Mouse (Mus musculus) gonadal fat pad, adult 2 months (tissue): ENCODE data around the gene Dock10. TPM values are rescaled to one million over a fixed set of nuclear protein-coding genes. Genes with fewer than 3 reads are reported as not detected.
"Not testable (repeated sequence)": the region's sequence is repeated elsewhere in the genome, so short reads cannot be mapped to it uniquely, and the experiment has no call there.

ENCODE experiments used
- DNase-seq: peaks from one replicate; pipeline ENCODE4 v3.0.0-alpha.2; 2012; ENCODE audit warnings: low read depth
- polyA plus RNA-seq: library from polyadenylated mRNA; depleted of rRNA; stranded (reverse); fragments of >200 nt; gene quantifications from 2 replicates; pipeline ENCODE4 v1.2.3, GENCODE M21; 2012; rRNA removed

Dock10 gene
- polyA plus RNA-seq, result 4.5 and 5.2 TPM in 2 replicates

DNA sequence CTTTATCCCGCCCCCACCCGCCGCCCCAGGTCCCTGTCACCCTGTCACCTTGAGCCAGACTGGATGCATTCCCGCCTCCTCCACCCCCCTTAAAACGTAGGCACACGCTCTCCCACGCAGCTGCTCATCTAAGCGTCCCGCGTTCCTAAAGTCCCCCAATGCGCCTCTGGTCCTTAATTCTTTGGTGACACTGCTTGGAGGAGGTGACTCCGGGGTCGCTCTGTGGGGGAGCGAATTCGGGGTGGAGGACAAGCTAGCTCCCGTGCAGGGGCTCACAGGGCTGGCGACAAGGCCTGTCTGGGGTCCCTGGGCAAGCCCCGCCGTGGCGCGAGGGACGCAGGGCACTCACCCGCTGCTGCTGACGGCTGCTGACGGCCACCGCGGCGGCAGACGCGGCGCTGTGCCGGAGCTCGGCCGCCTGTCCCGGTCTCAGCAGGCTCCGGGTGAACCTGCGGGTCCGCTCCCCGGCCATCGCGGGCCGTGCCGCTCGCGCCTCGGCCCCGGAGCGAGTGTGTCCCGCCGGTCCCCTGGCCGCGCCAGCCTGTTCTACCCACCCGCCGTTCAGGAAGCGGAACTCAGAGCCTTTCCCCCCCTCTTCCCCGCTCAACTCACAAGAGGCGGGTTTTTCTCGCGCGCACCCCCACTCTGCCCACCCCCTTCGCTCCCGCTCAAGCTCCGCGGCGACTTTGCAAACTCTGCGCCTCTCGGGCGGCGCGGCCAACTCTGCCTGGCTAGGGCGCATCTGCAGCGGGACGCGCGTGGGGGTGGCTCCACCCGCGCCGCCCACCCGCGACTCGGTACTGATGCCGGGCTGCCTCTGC, at the start of gene Dock10:
Gene Dock10, minus strand, starts transcription at position 551 of the 821 bp plus-strand sequence.
- DNase-seq, result no peak

DNA sequence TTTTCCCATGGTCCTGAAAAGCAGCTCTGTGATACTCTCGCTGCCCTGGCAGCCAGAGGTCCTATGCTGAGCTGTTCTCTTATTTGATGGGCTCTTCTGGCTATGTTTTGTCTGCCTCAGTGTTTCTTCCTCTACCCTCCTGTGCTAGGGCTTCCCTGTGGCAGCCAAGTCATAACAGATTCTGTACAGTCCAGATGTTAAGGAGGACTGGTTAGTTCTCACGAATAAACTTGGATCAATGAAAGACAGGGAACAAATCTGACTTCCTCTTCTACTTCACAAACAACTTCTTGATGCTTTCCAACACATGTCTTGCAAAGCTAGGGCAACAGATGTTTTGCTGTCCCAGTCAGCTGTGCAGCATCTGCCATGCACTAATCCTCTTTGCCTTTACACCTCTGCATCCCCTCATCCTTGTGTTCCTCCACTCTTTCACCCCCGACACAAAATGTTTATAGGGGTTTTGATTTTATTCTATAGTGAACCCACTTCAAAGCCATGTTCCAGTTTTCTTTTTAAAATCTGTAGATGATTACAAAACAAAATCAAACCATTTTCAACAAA, 48.6 kb upstream of the Dock10 start:
- no peak for DNase-seq

DNA sequence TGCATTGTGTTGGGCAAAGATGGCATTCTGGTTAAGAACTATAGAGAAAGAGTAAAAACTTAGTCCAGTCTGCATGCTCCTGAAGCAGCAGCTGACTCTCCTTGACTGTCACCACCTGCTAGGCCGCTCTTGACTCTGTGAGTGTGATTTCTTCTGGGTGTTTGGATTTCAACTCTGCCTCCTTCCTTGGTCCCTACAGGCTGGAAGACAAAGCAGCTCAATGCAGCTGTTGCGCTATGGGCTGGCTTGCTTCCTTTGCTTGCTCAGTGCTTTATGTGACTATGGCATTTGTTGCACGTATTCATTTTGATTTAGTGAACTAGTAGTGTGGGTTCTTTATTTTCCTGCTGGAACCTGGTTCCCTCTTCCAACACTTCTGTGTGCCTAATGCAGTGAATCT, 43.7 kb upstream of the Dock10 start:
- no peak for DNase-seq

DNA sequence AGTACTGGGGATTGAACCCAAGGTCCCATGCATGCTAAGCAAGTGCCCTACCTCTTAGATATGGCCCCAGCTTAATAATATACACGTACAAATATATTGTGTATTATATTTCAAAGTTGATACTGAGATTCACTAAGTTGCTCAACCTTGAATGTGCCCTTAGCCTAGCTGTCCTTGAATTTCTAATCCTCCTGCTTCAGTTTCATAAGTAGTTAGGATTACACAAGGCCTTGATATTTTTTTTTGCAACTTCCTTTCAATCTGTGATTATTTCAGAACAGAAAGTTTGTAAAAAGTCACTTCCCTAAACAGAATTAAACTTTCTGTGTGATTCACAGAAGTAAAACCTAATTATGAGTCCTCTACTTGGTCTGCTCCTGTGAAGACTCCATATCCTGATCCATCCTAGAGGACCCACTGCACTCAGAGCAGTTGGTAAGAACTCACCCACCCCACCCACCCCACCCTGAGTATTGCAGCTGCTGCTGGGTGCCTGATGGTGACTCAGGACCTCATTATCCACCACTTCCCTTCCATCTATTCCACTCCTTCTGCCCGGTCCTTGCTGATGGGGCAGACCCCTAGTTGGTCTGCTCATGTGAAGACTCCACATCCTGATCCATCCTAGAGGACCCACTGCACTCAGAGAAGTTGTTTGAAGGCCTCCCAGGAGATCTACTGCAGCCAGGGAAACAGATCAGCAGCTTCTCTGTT, 26.9 kb upstream of the Dock10 start:
- DNase-seq, result no peak

DNA sequence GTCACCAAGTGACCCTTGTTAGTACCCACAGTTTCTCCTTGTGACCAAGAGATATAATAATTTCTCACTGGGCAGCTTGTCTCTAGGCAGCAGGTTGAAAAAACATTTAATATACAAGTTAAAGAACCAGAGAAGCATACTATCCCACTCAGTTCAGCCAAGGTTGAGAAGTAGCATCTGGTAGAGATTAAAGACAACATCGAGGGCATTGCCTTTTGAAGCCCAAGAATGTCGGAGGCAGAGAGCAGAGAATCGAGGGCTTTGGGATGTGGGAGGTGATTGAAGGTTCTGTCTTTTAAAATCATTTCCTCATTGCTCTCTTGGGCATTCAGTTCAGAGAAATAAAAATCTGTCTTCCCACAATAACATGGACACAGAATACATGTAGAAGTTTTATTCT, 25.8 kb upstream of the Dock10 start:
- no peak for DNase-seq

DNA sequence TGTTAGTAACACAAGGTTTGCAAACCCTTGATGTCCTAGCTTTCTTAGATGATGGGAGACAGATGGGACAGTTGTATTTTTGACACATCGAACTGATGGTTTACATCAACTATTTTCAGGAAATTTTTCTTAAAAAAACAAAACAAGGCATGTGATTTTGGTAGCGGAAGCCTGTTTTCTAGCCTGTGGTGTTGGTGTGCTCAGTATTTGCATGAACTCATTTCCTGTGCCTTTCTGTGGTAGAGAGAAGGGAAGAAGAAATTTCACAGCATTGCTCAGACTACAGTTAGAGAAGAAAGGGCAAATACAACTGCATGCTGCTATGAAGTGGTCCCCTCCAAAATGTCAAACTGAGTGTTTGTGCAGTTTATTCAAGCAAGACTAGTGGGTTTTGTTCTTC, 7.2 kb upstream of the Dock10 start:
- no peak for DNase-seq

DNA sequence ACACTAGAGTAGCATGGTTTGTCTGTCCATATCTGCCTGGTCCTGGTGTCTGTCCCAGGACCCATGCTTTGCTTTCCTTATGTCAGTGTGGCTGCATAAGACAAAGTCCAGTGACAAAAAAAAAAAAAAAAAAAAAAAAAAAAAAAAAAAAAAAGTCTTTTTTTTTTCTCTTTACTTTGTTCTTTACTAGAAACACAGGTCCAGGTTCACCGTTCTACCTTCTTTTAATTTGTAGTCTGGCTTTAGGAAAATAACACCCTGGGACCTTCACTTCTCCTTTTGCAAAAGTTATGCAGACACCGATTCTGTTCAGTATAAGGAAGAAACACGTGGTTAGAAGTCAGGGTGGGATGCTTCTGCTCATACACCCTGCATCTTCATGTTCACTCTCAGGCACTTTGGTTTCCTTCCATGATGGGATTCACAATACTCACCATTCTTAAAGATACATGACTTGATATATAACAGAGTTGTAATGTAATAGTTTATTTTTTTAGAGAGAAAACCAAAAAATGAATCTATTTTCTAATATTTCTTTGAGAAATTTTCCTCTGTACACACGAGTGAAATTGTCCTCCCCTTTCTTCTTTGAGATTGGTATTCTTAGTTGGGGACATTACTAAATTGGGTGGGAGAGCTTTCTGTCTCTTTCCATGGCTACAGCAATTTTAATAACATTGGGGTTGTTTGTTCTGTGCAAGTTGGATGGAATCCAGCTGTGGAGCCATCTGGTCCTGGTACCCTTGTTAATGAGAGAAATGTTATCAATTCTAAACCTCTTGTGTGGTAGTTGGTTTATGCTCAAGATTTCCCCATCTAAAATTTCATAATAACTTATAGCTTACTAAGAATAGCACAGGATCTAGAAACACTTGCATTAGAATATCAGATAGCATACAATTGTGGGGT, 5.0 kb upstream of the Dock10 start:
- DNase-seq, result no peak

DNA sequence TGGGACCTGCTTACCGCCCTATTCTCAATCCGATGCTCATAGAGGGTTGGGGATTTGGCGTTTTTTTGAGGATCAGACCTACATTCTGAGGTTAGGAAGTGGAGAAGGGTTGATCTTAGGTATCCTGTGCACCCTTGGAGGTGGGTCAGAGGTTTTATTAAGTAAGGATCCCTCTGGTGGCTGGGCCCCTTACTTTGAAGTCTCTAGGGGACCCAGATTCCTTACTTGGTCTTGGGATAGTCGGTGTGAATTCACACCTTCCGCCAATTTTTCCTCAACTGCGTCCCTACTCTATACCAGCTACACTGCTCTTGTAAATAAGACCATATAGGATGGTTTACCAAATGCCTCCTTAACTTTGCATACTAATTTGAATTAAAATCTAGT, 464 bp upstream of the Dock10 start:
- DNase-seq, result no peak

DNA sequence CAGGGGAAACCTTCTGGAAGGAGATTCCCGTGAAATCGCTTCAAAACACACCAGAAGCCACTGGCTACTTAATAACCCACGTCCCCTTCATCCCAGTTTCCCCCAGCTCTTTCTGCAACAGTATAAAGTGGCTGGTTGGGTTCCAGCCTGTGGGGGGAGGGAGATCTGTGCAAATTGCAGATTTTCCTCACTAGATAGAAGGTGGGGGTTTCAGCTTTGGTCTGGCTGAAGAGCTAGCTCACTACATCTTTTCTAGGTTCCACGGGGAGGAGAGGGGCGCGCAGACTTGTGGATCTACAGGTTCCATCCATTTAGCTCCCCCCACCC, 714 bp downstream of the Dock10 start:
- DNase-seq, result no peak

DNA sequence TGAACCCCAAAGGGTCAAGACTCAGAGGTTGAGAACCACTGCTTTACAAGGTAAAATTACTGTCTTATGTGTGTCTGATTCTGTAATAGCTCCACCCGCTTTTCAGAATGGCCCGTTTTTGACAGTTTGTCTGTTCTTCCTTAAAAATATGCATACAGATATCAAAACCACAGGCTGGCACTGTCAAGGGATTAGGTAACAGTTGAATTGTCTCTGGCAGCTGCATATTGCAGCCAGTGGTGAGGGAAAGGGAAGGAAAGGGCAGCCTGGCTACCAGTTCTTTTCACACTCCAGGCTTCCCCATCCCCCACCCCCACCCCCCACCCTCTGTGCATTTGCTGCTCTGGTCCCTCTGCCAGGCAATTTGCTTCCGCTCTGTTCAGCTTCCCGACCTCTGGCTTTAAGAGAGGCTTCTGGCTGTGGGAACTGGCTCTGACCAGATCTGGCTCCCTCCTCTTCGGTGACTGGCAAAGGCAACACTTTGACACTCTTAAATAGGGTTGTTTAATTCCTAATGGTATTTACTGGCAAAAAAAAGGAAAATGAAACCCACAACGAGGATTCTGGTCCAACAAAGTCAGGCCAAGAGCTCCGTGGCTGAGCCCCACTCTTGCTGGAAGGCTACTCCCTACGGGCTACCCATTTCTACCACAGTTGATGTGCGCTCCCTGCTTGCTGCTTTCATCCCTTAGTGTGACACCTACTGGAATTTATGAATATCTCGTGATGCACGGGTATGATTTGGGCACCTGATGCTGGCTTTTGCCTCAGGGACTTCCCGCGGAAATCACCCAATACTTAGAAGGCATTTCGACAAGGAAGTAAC, 1.3 kb downstream of the Dock10 start:
- no peak for DNase-seq

DNA sequence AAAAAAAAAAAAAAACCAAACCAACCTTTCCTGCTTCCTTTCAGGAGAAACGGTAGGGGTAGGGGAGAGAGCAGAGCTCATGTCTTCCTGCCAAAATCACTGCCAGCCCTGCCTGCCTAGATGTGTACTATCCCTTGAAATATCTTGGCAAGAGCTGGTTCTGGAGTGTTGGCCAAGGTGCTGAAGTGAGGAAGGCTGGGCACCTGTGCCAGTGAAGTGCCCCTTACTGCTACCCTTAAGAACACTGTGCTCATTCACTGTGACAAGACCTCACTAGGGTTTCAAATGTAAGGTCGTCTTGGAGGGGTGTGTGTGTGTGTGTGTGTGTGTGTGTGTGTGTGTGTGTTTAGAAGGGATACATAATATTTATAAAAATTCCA, 2.3 kb downstream of the Dock10 start:
- no peak for DNase-seq

DNA sequence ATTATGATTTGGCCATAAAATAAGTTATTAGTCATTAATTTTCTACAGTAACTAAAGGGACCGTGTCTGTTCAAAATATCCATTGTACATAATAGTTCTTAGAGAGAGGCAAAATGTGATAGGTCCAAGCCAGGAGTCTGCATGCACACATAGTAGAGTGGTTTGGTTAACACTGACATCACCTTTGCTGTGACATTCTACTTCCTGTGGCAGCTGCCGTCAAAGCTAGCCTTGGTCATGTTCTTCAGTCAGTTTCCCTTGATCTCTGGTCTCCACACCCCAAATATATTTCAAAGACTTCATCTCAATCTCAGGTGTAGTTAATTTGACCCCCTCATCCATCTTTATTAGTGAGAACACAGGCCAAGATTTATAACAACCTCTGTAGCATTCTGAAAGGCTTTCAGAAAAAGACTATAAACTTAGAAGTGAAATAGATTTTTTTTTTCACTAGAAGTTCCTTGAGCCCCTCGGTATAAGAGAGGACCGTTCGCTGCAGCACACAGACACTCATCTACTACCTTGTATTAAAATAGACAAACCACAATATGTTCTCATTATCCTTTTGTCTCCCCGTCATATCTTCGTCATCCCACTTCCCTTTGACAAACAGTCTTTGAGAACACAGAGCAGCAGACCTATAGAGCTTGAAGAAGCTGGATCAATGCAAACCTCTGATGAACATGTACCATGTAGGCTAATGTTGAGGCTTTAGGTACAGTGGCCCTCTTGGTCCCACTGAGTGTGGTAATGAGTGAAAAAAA, 2.8 kb downstream of the Dock10 start:
- DNase-seq, result no peak

DNA sequence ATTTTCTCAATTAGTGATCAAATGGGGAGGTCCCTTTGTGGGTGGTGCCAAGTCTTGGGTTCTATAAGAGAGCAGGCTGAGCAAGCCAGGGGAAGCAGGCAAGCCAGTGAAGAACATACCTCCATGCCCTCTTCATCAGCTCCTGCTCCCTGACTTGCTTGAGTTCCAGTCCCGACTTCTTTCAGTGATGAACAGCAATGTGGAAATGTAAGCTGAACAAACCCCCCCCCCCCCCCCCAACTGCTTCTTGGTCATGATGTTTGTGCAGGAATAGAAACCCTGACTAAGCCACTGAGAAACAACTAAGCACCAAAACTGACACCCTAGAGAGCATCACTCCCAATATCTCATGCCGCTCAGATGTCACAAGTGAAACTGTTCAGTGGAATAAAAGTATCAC, 9.2 kb downstream of the Dock10 start:
- not testable (repeated sequence) for DNase-seq

DNA sequence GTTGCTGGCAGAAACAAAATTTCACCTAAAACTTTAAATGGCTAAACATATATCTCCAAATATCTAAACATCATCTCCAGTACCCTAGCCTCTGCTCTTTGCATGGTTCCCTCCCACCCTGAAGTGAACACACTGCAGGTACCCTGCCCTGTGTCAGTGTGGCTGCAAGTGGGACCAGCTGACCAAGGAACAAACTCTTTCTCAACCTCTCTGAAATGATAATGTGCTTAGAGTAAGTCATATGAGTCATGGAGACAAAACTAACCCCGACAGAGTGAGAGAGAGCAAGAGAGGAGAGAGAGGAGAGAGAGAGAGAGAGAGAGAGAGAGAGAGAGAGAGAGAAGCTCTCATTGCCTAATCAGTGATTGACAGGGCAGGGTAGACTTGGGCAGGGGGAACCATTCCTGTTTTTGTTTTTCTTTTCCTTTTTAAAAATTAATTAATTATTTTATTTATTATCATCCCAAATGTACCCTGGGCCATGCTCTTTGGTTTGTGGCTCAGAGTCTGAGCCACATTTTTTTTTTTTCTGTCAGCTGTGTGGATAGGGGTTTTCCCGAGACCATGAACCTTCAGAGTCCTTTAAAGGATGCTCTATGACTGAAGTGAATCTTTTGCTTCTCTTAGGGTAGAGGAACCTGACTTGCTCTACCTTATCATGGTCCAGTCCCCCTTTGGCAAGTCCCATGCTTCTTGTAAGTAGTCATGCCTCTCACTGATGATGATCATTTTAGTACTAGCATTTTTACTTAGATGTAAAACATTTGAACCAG, 11.4 kb downstream of the Dock10 start:
- no peak for DNase-seq

DNA sequence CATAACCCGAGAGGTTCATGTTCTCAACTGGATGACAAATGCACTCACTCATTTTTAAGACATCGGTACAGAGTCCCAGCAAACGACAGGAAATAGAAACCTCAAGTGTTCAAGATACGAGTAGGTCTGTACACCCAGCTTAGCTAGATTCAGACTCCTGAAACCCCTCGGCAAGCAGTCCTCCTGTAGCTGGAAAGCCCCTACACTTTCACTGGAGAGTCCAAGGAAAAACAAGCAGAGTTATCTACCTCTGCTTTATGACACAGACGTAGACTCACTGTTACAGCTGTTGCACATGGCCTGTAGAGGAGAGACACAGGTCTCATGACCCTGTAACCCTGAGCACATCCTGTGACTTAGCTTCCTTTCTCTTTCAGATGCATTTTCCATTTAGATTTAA, 12.1 kb downstream of the Dock10 start:
- no peak for DNase-seq

DNA sequence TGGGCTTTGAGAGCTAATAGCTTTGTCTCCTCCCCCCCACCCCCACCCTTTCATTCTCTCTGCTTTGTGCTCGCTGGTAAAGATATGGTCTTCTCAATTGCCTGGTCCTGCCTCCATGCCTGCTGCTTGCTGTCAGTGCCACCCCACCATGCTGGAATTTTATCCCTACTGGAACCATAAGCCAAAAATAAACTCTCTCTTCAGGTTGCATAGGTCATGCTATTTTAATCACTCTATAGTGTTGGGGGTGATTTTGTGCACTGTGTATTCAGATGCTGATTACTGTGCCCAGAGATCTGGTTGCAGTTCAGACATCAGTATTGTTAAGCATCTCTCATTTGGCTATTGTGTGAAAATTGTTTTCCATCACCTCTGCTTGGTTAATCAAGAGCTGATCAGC, 18.9 kb downstream of the Dock10 start:
- DNase-seq, result no peak

DNA sequence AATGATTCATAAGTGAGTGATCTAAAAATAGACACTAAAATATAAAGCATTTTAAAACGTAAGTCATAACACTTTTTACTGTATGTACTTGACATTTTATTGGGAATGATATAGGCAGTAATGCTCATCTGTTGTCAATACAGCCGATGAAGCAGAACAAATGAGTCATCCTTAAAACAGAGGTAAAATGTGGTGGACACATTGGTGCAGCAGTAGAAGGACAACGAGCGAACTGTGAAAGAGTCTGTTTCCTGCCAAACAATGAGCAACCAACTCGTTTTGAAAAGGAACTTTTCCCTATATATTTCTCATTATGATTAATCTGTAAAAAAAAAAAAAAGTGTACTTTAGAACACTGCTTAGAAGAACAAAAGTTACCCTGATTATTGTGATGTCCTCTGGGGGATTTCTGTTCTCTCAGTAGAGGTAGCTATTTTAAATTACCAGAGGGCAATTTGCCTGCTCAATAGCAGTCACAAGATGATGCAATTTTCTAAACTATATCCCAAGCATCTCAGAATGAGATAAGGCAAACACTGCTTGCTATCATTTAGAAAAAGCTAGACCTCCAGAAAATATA, 20.4 kb downstream of the Dock10 start:
- no peak for DNase-seq

DNA sequence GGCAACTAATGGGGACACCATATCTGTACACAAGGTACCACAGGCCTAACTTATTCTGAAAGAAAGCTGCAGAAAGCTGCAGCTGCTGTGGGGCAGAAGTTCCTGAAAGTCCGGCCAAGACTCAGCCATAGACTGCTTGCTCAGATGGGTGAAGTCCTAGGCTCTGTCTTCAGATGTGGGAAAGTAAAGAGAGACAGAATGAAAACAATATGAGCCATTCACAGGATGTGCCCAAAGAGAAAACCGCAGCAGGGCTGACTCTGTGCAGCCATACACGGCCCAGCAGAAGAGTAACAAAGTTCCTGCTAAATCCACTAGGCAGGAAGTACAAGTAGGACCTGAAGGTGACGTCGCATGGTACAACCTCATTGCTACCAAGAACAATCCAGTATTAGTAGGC, 27.7 kb downstream of the Dock10 start:
- no peak for DNase-seq

DNA sequence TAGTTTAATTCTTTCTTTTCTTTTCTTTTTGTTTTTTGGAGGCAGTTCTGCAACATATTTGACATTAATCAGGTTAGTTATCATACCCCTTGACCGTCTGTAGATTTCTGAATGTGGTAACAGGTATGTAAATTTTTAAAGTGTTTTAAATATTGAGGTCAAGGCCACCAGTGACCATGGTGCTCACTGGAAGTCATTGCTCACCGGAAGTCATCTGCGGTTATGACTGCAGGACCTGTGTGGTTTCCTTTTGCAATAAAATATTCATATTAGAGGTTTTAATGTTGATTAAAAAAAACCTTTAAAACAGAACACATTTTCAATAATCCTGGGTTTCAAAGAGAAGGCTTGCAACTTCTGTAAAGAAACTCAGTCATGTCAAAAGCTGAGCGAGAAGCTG, 28.2 kb downstream of the Dock10 start:
- no peak for DNase-seq
